Mouse (Mus musculus): ENCODE data around the gene P2ry14. TPM values are rescaled to one million over a fixed set of nuclear protein-coding genes. Genes with fewer than 3 reads are reported as not detected.

P2ry14 gene
- total and polyA plus RNA-seq, 3 experiments, result 0.08 to 0.13 TPM; not detected in 1

DNA sequence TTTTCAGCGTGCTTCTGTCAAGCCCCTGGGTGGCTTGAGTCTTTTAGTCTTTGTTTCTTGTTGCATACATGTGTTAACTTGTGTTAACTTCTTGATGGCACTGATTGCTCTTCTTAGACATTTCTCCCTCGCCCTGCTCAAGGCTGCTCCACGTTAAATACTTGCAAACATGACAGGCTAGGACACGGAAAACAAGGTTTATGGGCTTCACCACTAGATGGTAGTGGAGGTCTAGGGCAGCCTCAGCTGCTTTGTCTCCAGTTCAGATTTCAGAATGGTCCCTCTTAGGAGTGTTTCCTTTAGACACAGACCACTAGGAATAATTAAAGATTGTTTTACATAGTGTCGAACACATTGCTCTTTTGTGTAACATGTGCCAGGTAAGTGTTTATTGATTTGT is 21.8 kb upstream of the P2ry14 start:
- Histone ChIP-seq H3K27me3 (ENCODE audit: control insufficient read depth in 1 of 2, insufficient read depth in 2 of 2, low read length in 2 of 2) (peaks cover 0 to 3% of the 10 kb centered on the region in 2 experiments; a peak in 1 of 4 replicates), H3K36me3 (ENCODE audit: control insufficient read depth in 1 of 2, insufficient read depth in 2 of 2, low read length in 2 of 2) (no peaks in the 10 kb centered on the region), H3K9me3 (replicated peaks; ENCODE audit: insufficient read depth, low read length) (no peaks in the 10 kb centered on the region), H3K27ac (ENCODE audit: control insufficient read depth, low read depth, low read length) (no peak overlapping the region), H3K9ac (ENCODE audit: control insufficient read depth, low read depth, low read length, poor library complexity, severe bottlenecking) (no peak overlapping the region), H3K4me3 (ENCODE audit: control insufficient read depth in 1 of 2, insufficient read depth in 1 of 2, low read depth in 2 of 2, low read length in 2 of 2) (no peak overlapping the region), H3K4me1 (ENCODE audit: control insufficient read depth in 1 of 2, insufficient read depth in 2 of 2, low read length in 2 of 2) (no peaks in the 10 kb centered on the region), H3K79me2 (ENCODE audit: control insufficient read depth, insufficient read depth, low read length, poor library complexity) (no peaks in the 10 kb centered on the region)
- DNase-seq (ENCODE audit: low read depth, low spot score), result peak; percentile 27
- TF ChIP-seq CTCF (IDR thresholded peaks at IDR 0.05 in 2 of 3, conservative IDR thresholded peaks at IDR 0.05 in 1 of 3; ENCODE audit: control insufficient read depth in 1 of 3, insufficient read depth in 1 of 3, low read depth in 2 of 3, low read length in 3 of 3, poor library complexity in 1 of 3, severe bottlenecking in 1 of 3) (peak in 2 of 3 experiments; percentile 29 to 41; a peak in 3 of 6 replicates), ZC3H11A (IDR thresholded peaks at IDR 0.05; ENCODE audit: low read depth, low read length) (no peak), RAD21 (IDR thresholded peaks at IDR 0.05; ENCODE audit: low read depth, low read length) (peak; percentile 41)

- no peak overlapping the region for H3K27ac ChIP-seq (ENCODE audit: control insufficient read depth, low read depth, low read length)
- no peak overlapping the region for H3K9ac ChIP-seq (ENCODE audit: control insufficient read depth, low read depth, low read length, poor library complexity, severe bottlenecking)
- peaks cover 0 to 3% of the 10 kb centered on the region in 2 experiments; a peak in 1 of 4 replicates for H3K27me3 ChIP-seq (ENCODE audit: control insufficient read depth in 1 of 2, insufficient read depth in 2 of 2, low read length in 2 of 2)
- no peak overlapping the region for H3K4me3 ChIP-seq (ENCODE audit: control insufficient read depth in 1 of 2, insufficient read depth in 1 of 2, low read depth in 2 of 2, low read length in 2 of 2)
- H3K36me3 ChIP-seq (ENCODE audit: control insufficient read depth in 1 of 2, insufficient read depth in 2 of 2, low read length in 2 of 2), result no peaks in the 10 kb centered on the region
- no peaks in the 10 kb centered on the region for H3K4me1 ChIP-seq (ENCODE audit: control insufficient read depth in 1 of 2, insufficient read depth in 2 of 2, low read length in 2 of 2)
- no peaks in the 10 kb centered on the region for H3K79me2 ChIP-seq (ENCODE audit: control insufficient read depth, insufficient read depth, low read length, poor library complexity)
- TF ChIP-seq MAX (IDR thresholded peaks at IDR 0.05; ENCODE audit: low read length) (no peak), GATA1 (IDR thresholded peaks at IDR 0.05; ENCODE audit: low read depth, low read length) (no peak)
- no peaks in the 10 kb centered on the region for H3K9me3 ChIP-seq (replicated peaks; ENCODE audit: insufficient read depth, low read length)
- DNase-seq (ENCODE audit: low read depth, low spot score), result no peak
These were observed 21.2 kb upstream of the P2ry14 start for GRCm38 (mm10) chr3:59174426-59175154.

- no peak overlapping the region for H3K4me3 ChIP-seq (ENCODE audit: control insufficient read depth in 1 of 2, insufficient read depth in 1 of 2, low read depth in 2 of 2, low read length in 2 of 2)
- no peak overlapping the region for H3K27ac ChIP-seq (ENCODE audit: control insufficient read depth, low read depth, low read length)
- TF ChIP-seq UBTF (IDR thresholded peaks at IDR 0.05; ENCODE audit: borderline replicate concordance, insufficient read depth, low read depth, low read length), result no peak
- no peak for TF ChIP-seq NELFE (IDR thresholded peaks at IDR 0.05; ENCODE audit: low read depth, low read length)
- TF ChIP-seq CHD2 (IDR thresholded peaks at IDR 0.05; ENCODE audit: low read length), result no peak
- no peak for TF ChIP-seq ZNF384 (IDR thresholded peaks at IDR 0.05; ENCODE audit: low read depth, low read length)
- H3K4me1 ChIP-seq (ENCODE audit: control insufficient read depth in 1 of 2, insufficient read depth in 2 of 2, low read length in 2 of 2), result no peaks in the 10 kb centered on the region
- H3K9me3 ChIP-seq (replicated peaks; ENCODE audit: insufficient read depth, low read length), result no peaks in the 10 kb centered on the region
- DNase-seq (ENCODE audit: low read depth, low spot score), result peak; percentile 33
- H3K79me2 ChIP-seq (ENCODE audit: control insufficient read depth, insufficient read depth, low read length, poor library complexity), result no peaks in the 10 kb centered on the region
- no peaks in the 10 kb centered on the region for H3K36me3 ChIP-seq (ENCODE audit: control insufficient read depth in 1 of 2, insufficient read depth in 2 of 2, low read length in 2 of 2)
- H3K9ac ChIP-seq (ENCODE audit: control insufficient read depth, low read depth, low read length, poor library complexity, severe bottlenecking), result no peak overlapping the region
- H3K27me3 ChIP-seq (ENCODE audit: control insufficient read depth in 1 of 2, insufficient read depth in 2 of 2, low read length in 2 of 2), result peaks cover 0 to 2% of the 10 kb centered on the region in 2 experiments; a peak in 1 of 4 replicates
These were observed 16.7 kb upstream of the P2ry14 start for GRCm38 (mm10) chr3:59169921-59170627.
